Mouse (Mus musculus): Measurements from ENCODE around the gene Pdzrn4.

Gene Pdzrn4

DNA sequence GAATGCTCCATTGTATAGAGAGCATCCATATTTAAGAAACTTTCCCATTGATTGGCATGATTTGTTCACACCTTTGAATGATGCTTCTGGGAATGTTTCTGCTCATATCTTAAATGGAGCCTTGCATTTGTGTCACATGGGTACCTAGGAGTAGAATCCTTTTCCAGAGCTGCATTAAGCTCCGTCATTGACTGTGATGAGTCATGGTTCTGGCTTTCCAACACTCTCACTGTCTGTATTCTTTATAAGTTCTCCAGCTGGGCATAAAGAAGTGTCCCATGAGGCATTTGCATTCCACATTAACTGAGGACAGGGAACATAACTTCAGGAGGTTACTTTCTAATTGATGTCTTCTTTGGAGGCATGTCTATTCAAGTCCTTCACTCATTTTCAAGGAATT, 106.1 kb downstream of the Pdzrn4 start:
- no peak for DNase-seq

DNA sequence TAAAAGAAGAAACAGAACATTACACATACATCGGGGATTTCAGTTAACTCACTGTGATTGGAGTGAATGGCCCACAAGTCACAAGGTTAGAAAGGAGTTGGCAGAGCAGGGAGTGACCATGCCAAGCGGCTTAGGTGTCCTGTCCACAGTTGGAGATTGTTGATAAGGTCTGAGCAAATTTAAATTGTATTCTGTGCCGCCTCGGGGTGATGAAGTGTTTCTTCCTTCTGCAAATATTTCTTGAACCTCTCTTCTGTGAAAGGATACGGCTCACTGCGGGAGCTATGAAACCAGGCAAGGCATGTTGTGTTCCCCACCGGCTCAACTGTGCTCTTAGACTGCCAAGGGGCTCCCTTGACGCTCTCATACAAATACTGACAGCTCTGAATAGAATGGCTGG, 112.7 kb downstream of the Pdzrn4 start:
- no peak for DNase-seq

GRCm38 (mm10) chr15:92515651-92516050, 119.0 kb downstream of the Pdzrn4 start:
- DNase-seq = no peak

GRCm38 (mm10) chr15:92520677-92521225, 124.1 kb downstream of the Pdzrn4 start:
- no peak for DNase-seq

GRCm38 (mm10) chr15:92521686-92522085, 125.0 kb downstream of the Pdzrn4 start:
- DNase-seq = no peak

GRCm38 (mm10) chr15:92524917-92525316, 128.2 kb downstream of the Pdzrn4 start:
- DNase-seq = no peak

GRCm38 (mm10) chr15:92525416-92525815, 128.7 kb downstream of the Pdzrn4 start:
- DNase-seq = no peak

DNA sequence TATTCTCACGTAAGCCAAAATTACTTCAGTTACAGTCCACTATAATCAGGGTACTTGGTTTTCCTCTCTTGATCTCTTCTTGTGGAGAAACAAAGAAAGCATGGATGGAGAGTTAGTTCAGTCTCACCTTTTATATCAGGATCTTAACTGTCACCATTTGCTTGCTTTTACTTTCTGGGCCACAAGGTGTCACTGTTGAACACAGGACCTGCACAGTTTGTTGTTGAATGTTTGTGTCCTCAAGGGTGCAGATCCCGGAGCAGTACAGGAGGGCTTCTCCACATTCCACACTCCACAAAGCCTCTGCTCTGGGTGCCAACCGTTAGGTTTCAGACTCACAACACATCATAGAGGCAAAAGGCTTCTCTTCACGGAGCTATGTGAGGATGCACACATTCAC, 130.1 kb downstream of the Pdzrn4 start:
- DNase-seq = no peak

GRCm38 (mm10) chr15:92543252-92543651, 146.6 kb downstream of the Pdzrn4 start:
- DNase-seq = no peak

- DNase-seq = no peak
Observed at GRCm38 (mm10) chr15:92547294-92547911, 150.7 kb downstream of the Pdzrn4 start.

GRCm38 (mm10) chr15:92555012-92555574, 158.4 kb downstream of the Pdzrn4 start:
- no peak for DNase-seq

DNA sequence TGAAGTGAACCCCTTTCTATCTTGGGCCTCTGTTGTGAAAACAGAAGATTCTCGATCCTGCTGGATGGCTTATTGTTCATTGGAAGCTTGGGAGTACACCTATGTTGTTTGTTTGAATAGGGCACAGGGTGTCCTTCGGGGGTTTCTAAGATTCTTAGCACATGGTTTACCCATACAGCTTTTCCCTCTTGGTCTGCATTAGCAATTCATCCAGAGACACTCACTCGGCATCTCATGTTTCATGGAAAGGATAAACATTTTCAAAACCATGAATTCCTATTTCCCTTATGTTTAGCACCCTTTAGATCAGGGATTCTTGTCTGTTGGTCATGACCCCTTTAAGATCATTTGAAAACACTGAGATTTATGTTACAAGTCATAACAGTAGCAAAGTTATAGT, 159.0 kb downstream of the Pdzrn4 start:
- DNase-seq = no peak

DNA sequence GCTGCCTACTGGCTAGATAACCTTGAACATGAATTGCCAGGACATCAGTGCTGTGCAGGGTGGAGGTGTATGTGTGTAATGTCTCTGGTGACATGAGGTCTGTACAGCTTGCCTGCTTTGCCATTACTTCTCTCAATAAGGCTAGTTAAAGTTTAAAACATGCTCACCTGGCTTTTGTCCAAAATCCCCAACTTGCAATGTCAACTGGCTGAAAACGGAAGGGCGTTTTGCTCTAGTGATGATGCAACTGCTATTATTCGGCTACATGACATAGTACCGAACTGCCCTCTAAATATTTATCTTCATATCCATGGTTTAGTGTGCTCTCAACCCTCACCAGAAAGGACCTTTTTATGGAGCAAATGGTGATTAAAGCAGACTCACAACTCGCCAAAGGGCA, 161.9 kb downstream of the Pdzrn4 start:
- DNase-seq = no peak

GRCm38 (mm10) chr15:92562149-92562548, 165.5 kb downstream of the Pdzrn4 start:
- DNase-seq = no peak

DNA sequence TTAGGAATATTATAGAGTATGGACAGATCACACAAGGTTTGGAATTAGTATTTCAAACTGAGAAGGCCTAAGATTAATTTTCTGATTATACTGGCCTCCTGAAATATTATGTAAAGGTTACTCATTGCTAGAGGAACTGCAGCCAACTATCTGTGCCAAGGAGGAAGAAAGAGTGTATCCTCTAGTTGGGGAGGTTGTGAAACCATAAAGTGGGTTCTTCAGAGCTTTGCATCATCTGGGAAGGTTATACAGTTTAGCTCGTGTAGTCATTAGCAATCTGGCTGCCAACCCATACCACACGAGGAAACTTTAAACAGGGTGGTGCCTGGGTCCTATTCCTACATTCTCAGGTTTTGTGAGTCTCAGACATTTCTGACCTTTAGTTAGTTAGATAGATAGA, 166.9 kb downstream of the Pdzrn4 start:
- no peak for DNase-seq

- DNase-seq = no peak
Observed at GRCm38 (mm10) chr15:92570526-92571243, 174.0 kb downstream of the Pdzrn4 start.

GRCm38 (mm10) chr15:92571244-92571539, 174.5 kb downstream of the Pdzrn4 start:
- no peak for DNase-seq

DNA sequence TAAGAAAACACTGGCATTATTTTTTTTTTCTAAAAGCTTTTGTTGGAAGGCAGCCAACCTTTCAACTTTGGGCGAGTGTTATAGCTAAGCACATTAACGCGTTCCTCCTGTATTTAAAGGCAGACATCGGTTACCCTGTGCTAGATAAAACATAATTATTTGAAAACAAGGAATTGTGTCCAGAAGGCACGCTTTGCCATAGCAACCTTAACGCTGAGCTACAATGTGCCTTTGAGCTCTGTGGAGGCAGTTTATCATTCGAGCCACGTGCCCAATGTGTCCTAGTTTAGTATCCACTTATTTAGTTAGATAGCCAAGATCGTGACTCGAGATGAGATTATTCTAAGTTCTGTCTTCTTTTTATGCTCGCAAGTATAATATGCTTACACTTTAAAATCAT, 180.8 kb downstream of the Pdzrn4 start:
- DNase-seq = no peak

DNA sequence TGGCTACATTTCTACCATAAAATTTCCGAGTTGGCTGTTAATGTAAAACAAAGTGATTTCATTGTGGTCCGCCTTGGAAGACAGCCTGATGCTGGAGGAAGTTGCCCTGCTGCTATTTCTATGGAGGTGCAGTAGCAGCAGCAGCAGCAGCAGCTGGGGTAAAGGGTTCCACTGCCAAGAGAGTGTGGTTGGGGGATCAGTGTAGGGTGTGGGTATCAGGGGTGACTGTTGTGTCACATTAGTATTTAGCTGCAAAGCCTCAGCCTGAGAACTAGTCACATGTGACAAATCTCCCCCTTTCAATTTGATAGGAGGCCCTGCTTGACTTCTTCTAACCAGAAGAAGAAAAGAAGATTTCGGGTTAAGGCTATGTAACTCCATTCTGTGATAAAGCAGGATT, 183.5 kb downstream of the Pdzrn4 start:
- DNase-seq = no peak

DNA sequence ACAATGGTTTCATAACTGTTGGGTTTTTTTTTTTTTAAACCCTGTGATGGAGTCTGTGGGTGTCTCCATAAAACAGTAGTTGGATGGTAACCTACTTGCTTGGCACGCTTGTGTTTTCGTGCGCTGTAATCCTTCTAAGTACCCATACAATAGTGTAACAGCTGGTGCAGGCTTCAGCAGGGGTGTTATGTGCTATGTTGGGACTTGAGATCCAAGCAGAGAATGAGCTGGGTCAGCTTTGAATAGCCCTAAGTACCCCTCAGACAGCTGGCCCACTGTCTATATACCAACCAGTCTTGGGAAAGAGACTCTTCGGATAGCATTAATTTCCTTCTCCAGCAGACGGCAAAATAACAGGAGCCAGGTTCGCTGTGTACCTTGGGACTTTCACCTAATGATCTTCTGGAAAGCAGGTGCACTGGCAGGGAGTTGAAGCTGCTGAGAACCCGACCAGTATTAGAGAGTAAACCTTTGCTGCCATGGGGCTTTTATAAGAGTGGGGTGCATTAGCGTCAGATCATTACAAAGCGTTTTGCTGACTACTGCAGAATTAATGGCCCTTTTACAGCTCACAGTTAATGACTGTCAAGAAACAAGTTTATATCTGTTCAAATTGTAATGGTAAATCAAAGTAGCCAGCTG, 184.2 kb downstream of the Pdzrn4 start:
- no peak for DNase-seq

- peak in 1 of 2 experiments; percentile 29 for DNase-seq
Observed at GRCm38 (mm10) chr15:92584357-92585138, 187.9 kb downstream of the Pdzrn4 start.

DNA sequence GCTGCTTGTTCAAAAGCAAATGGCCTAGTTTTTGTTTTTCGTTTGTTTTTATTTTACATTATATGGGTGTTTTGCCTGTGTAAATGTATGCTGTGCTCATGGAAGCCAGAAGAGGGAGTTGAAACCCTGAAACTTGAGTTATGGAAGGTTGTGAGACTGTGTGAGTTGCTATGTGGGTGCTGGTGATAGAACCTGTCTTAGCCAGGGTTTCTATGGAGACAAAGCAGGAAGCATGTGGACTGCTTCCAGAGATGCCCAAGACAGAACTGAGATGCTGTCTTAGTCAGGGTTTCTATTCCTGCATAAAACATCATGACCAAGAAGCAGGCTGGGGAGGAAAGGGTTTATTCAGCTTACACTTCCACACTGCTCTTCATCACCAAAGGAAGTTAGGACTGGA, 190.8 kb downstream of the Pdzrn4 start:
- no peak for DNase-seq

DNA sequence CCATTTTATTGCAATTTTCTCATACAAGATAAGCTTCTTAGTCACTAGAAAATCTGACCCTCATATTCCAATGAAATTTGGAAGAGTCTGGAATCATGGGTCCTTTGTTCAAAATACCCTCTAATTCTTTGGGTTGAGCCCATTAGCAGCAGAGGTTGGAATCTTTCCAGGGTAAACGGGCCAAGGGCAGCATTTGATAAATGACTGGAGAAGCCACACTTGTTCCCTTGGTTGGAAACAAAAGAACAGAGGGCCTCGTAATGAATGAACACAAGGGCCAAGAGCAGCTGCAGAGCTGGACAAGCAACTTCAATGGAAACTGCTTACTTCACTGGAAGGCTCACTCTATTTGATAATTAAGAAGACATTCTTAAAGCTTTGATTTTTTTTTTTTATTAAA, 198.0 kb downstream of the Pdzrn4 start:
- no peak for DNase-seq
